Mouse (Mus musculus) lung, embryonic 16.5 days (tissue): ENCODE results near the gene Kcmf1. TPM values are rescaled to one million over a fixed set of nuclear protein-coding genes. Genes with fewer than 3 reads are reported as not detected.
A peak's percentile ranks its signal among the peaks of the same experiment; 100 is the strongest.

Experiments used
- ATAC-seq: fragments of 200-750 bp; cut with Nextera tagmentation; 2 replicates; pipeline ENCODE4 v1.8.0; 2017; ENCODE audit warnings: low read depth, mild to moderate bottlenecking, moderate library complexity
- H3K27ac ChIP-seq: fragments of 300-500 bp; sonication (generic); 2 replicates; pipeline ENCODE4 v1.5.1; 2014; ENCODE audit warnings: mild to moderate bottlenecking, control low read depth, low read length
- H3K27me3 ChIP-seq: fragments of 300-500 bp; sonication (generic); 2 replicates; pipeline ENCODE4 v1.6.1; 2014; ENCODE audit warnings: low read depth, low read length, mixed read lengths; ENCODE audit not compliant: control insufficient read depth, insufficient read depth
- H3K36me3 ChIP-seq: fragments of 300-500 bp; sonication (generic); 2 replicates; pipeline ENCODE4 v1.6.1; 2014; ENCODE audit warnings: low read length; ENCODE audit not compliant: control insufficient read depth, insufficient read depth
- H3K4me1 ChIP-seq: fragments of 300-500 bp; sonication (generic); replicated peaks from 2 replicates; pipeline ENCODE4 v1.6.1; 2014; ENCODE audit warnings: low read length, mixed read lengths; ENCODE audit not compliant: control insufficient read depth, insufficient read depth
- H3K4me2 ChIP-seq: fragments of 300-500 bp; sonication (generic); 2 replicates; pipeline ENCODE4 v1.6.1; 2014; ENCODE audit warnings: low read depth, low read length, control low read depth
- H3K4me3 ChIP-seq: fragments of 300-500 bp; sonication (generic); 2 replicates; pipeline ENCODE4 v1.5.1; 2014; ENCODE audit warnings: mild to moderate bottlenecking, low read length, control low read depth
- H3K9ac ChIP-seq: fragments of 300-500 bp; sonication (generic); 2 replicates; pipeline ENCODE4 v1.6.1; 2014; ENCODE audit warnings: low read length, control low read depth
- H3K9me3 ChIP-seq: fragments of 300-500 bp; sonication (generic); 2 replicates; pipeline ENCODE4 v1.6.1; 2016; ENCODE audit warnings: low read length; ENCODE audit not compliant: control insufficient read depth
- WGBS: fragments of 180-500 bp; shearing (Covaris S2); extraction: QIAGEN DNeasy Blood & Tissue Kit; methylation state at CpG from one replicate; pipeline ENCODE4 v1.1.7; 2014; 5-methylcytosine and 5-hydroxymethylcytosine counted together
- polyA plus RNA-seq: library from polyadenylated mRNA; unstranded; fragments of >200 nt; fragmentation: Nextera tagmentation; extraction: Ambion mirVana; gene quantifications from 2 replicates; pipeline ENCODE4 v1.2.1, GENCODE M21; 2015

Kcmf1 gene
- polyA plus RNA-seq, 1 experiment from 2014 or later: 30.6 TPM

- WGBS: 86% methylated on average over 4 of the region's 4 CpGs
- no peak overlapping the region for H3K27ac ChIP-seq
- no peak overlapping the region for H3K9ac ChIP-seq
- ATAC-seq: no peak
- H3K9me3 ChIP-seq: no peaks in the 10 kb centered on the region
- no peaks in the 10 kb centered on the region for H3K27me3 ChIP-seq
- H3K4me3 ChIP-seq: no peak overlapping the region
- H3K4me2 ChIP-seq: no peak overlapping the region
- peaks cover 10% of the 10 kb centered on the region for H3K4me1 ChIP-seq
- no peaks in the 10 kb centered on the region for H3K36me3 ChIP-seq
Observed at GRCm38 (mm10) chr6:72929795-72930398, 30.1 kb upstream of the Kcmf1 start.

GRCm38 (mm10) chr6:72926755-72927482 lies 27.1 kb upstream of the Kcmf1 start:
- Histone ChIP-seq H3K9me3 (no peaks in the 10 kb centered on the region), H3K27me3 (no peaks in the 10 kb centered on the region), H3K36me3 (no peaks in the 10 kb centered on the region), H3K4me1 (peaks cover 10% of the 10 kb centered on the region), H3K27ac (peak overlapping the region; percentile 92), H3K4me2 (peak overlapping the region; percentile 31), H3K4me3 (no peak overlapping the region), H3K9ac (no peak overlapping the region)
- WGBS: 8% methylated on average over 9 of the region's 9 CpGs
- ATAC-seq: peak; percentile 95

- H3K4me1 ChIP-seq: peaks cover 10% of the 10 kb centered on the region
- WGBS: 65% methylated on average over 4 of the region's 4 CpGs
Observed at GRCm38 (mm10) chr6:72926031-72926430, 26.3 kb upstream of the Kcmf1 start.

GRCm38 (mm10) chr6:72923381-72923780 lies 23.6 kb upstream of the Kcmf1 start:
- H3K9me3 ChIP-seq: no peaks in the 10 kb centered on the region
- H3K36me3 ChIP-seq: no peaks in the 10 kb centered on the region
- no peaks in the 10 kb centered on the region for H3K27me3 ChIP-seq
- H3K4me2 ChIP-seq: no peak overlapping the region
- H3K4me3 ChIP-seq: no peak overlapping the region
- H3K27ac ChIP-seq: no peak overlapping the region
- ATAC-seq: no peak
- no peak overlapping the region for H3K9ac ChIP-seq
- 83% methylated on average over 8 of the region's 8 CpGs for WGBS
- peaks cover 10% of the 10 kb centered on the region for H3K4me1 ChIP-seq

More at GRCm38 (mm10) chr6:72926031-72926430, 26.3 kb upstream of the Kcmf1 start:
- no peak overlapping the region for H3K9ac ChIP-seq
- peak overlapping the region; percentile 92 for H3K27ac ChIP-seq
- no peaks in the 10 kb centered on the region for H3K27me3 ChIP-seq
- H3K36me3 ChIP-seq: no peaks in the 10 kb centered on the region
- no peak for ATAC-seq
- H3K4me3 ChIP-seq: no peak overlapping the region
- H3K4me2 ChIP-seq: no peak overlapping the region
- H3K9me3 ChIP-seq: no peaks in the 10 kb centered on the region

GRCm38 (mm10) chr6:72921081-72921480 lies 21.3 kb upstream of the Kcmf1 start:
- ATAC-seq: no peak
- WGBS: 91% methylated on average over 3 of the region's 3 CpGs
- H3K27me3 ChIP-seq: no peaks in the 10 kb centered on the region
- no peak overlapping the region for H3K4me3 ChIP-seq
- no peak overlapping the region for H3K9ac ChIP-seq
- no peaks in the 10 kb centered on the region for H3K36me3 ChIP-seq
- H3K9me3 ChIP-seq: no peaks in the 10 kb centered on the region
- H3K4me2 ChIP-seq: no peak overlapping the region
- H3K4me1 ChIP-seq: no peaks in the 10 kb centered on the region; the same call in 1 of the 2 replicates
- H3K27ac ChIP-seq: no peak overlapping the region

- H3K27ac ChIP-seq: no peak overlapping the region
- no peak overlapping the region for H3K4me2 ChIP-seq
- H3K4me1 ChIP-seq: no peaks in the 10 kb centered on the region
- 59% methylated on average over 9 of the region's 9 CpGs for WGBS
- H3K4me3 ChIP-seq: no peak overlapping the region
- no peak for ATAC-seq
- H3K9ac ChIP-seq: no peak overlapping the region
- no peaks in the 10 kb centered on the region for H3K9me3 ChIP-seq
- no peaks in the 10 kb centered on the region for H3K36me3 ChIP-seq
- no peaks in the 10 kb centered on the region for H3K27me3 ChIP-seq
Observed at GRCm38 (mm10) chr6:72918510-72919033, 18.8 kb upstream of the Kcmf1 start.

- Histone ChIP-seq H3K27ac (no peak overlapping the region), H3K27me3 (no peaks in the 10 kb centered on the region), H3K36me3 (no peaks in the 10 kb centered on the region), H3K9ac (no peak overlapping the region), H3K9me3 (no peaks in the 10 kb centered on the region; the same call in 1 of the 2 replicates), H3K4me1 (no peaks in the 10 kb centered on the region), H3K4me2 (no peak overlapping the region), H3K4me3 (no peak overlapping the region)
- no peak for ATAC-seq
- 79% methylated on average over 7 of the region's 7 CpGs for WGBS
Observed at GRCm38 (mm10) chr6:72916330-72916729, 16.6 kb upstream of the Kcmf1 start.

GRCm38 (mm10) chr6:72914087-72914749 lies 14.4 kb upstream of the Kcmf1 start:
- no peak overlapping the region for H3K4me3 ChIP-seq
- H3K36me3 ChIP-seq: no peaks in the 10 kb centered on the region
- H3K4me1 ChIP-seq: no peaks in the 10 kb centered on the region
- no peak overlapping the region for H3K27ac ChIP-seq
- ATAC-seq: no peak
- no peaks in the 10 kb centered on the region; the same call in 1 of the 2 replicates for H3K9me3 ChIP-seq
- H3K4me2 ChIP-seq: no peak overlapping the region
- no peaks in the 10 kb centered on the region for H3K27me3 ChIP-seq
- H3K9ac ChIP-seq: no peak overlapping the region
- WGBS: 72% methylated on average over 6 of the region's 6 CpGs

GRCm38 (mm10) chr6:72911261-72911660 lies 11.5 kb upstream of the Kcmf1 start:
- no peak for ATAC-seq
- Histone ChIP-seq H3K27me3 (no peaks in the 10 kb centered on the region), H3K9me3 (no peaks in the 10 kb centered on the region; the same call in 1 of the 2 replicates), H3K27ac (no peak overlapping the region), H3K4me2 (no peak overlapping the region), H3K9ac (no peak overlapping the region), H3K4me3 (no peak overlapping the region), H3K36me3 (no peaks in the 10 kb centered on the region), H3K4me1 (no peaks in the 10 kb centered on the region)
- 47% methylated on average over 4 of the region's 4 CpGs for WGBS
